Mouse (Mus musculus) limb, embryonic 11.5 days (tissue): ENCODE measurements around the gene Zbtb45. TPM values are rescaled to one million over a fixed set of nuclear protein-coding genes. Genes with fewer than 3 reads are reported as not detected.
A peak's percentile ranks its signal among the peaks of the same experiment; 100 is the strongest.

Source experiments
- ATAC-seq: fragments of 200-750 bp; cut with Nextera tagmentation; 2 replicates; pipeline ENCODE4 v1.8.0; 2017; ENCODE audit warnings: low read depth; ENCODE audit not compliant: insufficient number of reproducible peaks, low FRiP score, low TSS enrichment
- DNase-seq: peaks from one replicate; pipeline ENCODE4 v3.0.0-alpha.2; 2015; ENCODE audit warnings: low spot score
- H3K27ac ChIP-seq: fragments of 300-500 bp; sonication (generic); replicated peaks from 2 replicates; pipeline ENCODE4 v1.5.1; 2014; ENCODE audit warnings: low read depth, mild to moderate bottlenecking, low read length
- H3K27me3 ChIP-seq: fragments of 300-500 bp; sonication (generic); 2 replicates; pipeline ENCODE4 v1.6.1; 2014; ENCODE audit warnings: mild to moderate bottlenecking, low read length, mixed read lengths; ENCODE audit not compliant: control insufficient read depth, insufficient read depth
- H3K36me3 ChIP-seq: fragments of 300-500 bp; sonication (generic); 2 replicates; pipeline ENCODE4 v1.6.1; 2014; ENCODE audit warnings: mild to moderate bottlenecking, low read length, moderate library complexity, mixed read lengths; ENCODE audit not compliant: control insufficient read depth, insufficient read depth
- H3K4me1 ChIP-seq: fragments of 300-500 bp; sonication (generic); 2 replicates; pipeline ENCODE4 v1.6.1; 2014; ENCODE audit warnings: low read length, mixed read lengths; ENCODE audit not compliant: control insufficient read depth, insufficient read depth
- H3K4me2 ChIP-seq: fragments of 300-500 bp; sonication (generic); 2 replicates; pipeline ENCODE4 v1.6.1; 2014; ENCODE audit warnings: low read depth, mild to moderate bottlenecking, moderate library complexity; ENCODE audit not compliant: severe bottlenecking
- H3K4me3 ChIP-seq: fragments of 300-500 bp; sonication (generic); 2 replicates; pipeline ENCODE4 v1.5.1; 2014; ENCODE audit warnings: low read depth, low read length
- H3K9ac ChIP-seq: fragments of 300-500 bp; sonication (generic); 2 replicates; pipeline ENCODE4 v1.6.1; 2014; ENCODE audit warnings: mild to moderate bottlenecking, low read length
- H3K9me3 ChIP-seq: fragments of 300-500 bp; sonication (generic); 2 replicates; pipeline ENCODE4 v1.6.1; 2016; ENCODE audit warnings: low read length; ENCODE audit not compliant: control insufficient read depth
- WGBS: fragments of 180-500 bp; shearing (Covaris S2); extraction: QIAGEN DNeasy Blood & Tissue Kit; methylation state at CpG from one replicate; pipeline ENCODE4 v1.1.7; 2014; 5-methylcytosine and 5-hydroxymethylcytosine counted together
- polyA plus RNA-seq: library from polyadenylated mRNA; unstranded; fragments of >200 nt; fragmentation: Nextera tagmentation; extraction: Ambion mirVana; gene quantifications from 2 replicates; pipeline ENCODE4 v1.2.1, GENCODE M21; 2014

Gene Zbtb45
- polyA plus RNA-seq, 1 experiment from 2014 or later: 31.5 TPM

DNA sequence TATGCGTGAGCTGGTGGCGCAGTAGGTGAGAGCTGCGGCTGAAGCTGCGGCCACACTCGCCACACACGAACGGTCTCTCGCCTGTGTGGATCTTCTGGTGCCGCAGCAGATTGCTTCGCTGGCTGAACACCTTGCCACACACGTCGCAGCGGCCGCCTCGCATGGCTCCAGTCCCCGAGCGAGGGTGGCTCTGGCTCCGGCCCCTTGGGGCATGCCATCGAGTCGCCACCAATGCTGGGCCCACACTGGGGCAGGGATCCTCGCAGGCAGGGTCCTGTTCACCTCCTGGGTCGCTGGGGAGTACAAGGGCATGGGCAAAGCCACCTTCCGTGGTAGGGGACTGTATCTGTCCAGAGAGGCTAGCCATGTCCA lies 34.4 kb upstream of the Zbtb45 start:
- 3% methylated on average over 23 of the region's 23 CpGs for WGBS
- DNase-seq (no peak), ATAC-seq (peak; percentile 5; the same call in 1 of the 2 replicates)

GRCm38 (mm10) chr7:13043445-13044253 lies 33.8 kb upstream of the Zbtb45 start:
- WGBS: 4% methylated on average over 88 of the region's 88 CpGs
- no peaks in the 10 kb centered on the region for H3K36me3 ChIP-seq
- peaks cover 12% of the 10 kb centered on the region; the same call in 1 of the 2 replicates for H3K9me3 ChIP-seq
- H3K4me3 ChIP-seq: peak overlapping the region; percentile 47
- peak overlapping the region; percentile 69 for H3K9ac ChIP-seq
- peak; percentile 63 for DNase-seq
- peaks cover 36% of the 10 kb centered on the region for H3K27me3 ChIP-seq
- no peaks in the 10 kb centered on the region; the same call in 1 of the 2 replicates for H3K4me1 ChIP-seq
- 0 out of 2 replicates have a peak overlapping the region, but pooled peaks have one; percentile 6 for H3K27ac ChIP-seq
- ATAC-seq: peak; percentile 20; the same call in 1 of the 2 replicates
- peak overlapping the region; percentile 88 for H3K4me2 ChIP-seq

More for the DNA sequence above, 34.4 kb upstream of the Zbtb45 start:
- H3K27me3 ChIP-seq: peaks cover 36% of the 10 kb centered on the region
- H3K27ac ChIP-seq: no peak overlapping the region
- peak overlapping the region; percentile 88 for H3K4me2 ChIP-seq
- H3K36me3 ChIP-seq: no peaks in the 10 kb centered on the region
- no peaks in the 10 kb centered on the region for H3K4me1 ChIP-seq
- H3K4me3 ChIP-seq: peak overlapping the region; percentile 47
- H3K9ac ChIP-seq: peak overlapping the region; percentile 69
- H3K9me3 ChIP-seq: peaks cover 12% of the 10 kb centered on the region; the same call in 1 of the 2 replicates

GRCm38 (mm10) chr7:13043120-13043444 lies 33.2 kb upstream of the Zbtb45 start:
- no peaks in the 10 kb centered on the region; the same call in 1 of the 2 replicates for H3K4me1 ChIP-seq
- H3K9me3 ChIP-seq: peaks cover 12% of the 10 kb centered on the region; the same call in 1 of the 2 replicates
- no peak for ATAC-seq
- no peak for DNase-seq
- no peak overlapping the region for H3K27ac ChIP-seq
- peak overlapping the region; percentile 47 for H3K4me3 ChIP-seq
- H3K27me3 ChIP-seq: peaks cover 36% of the 10 kb centered on the region
- no peak overlapping the region for H3K9ac ChIP-seq
- 31% methylated on average over 16 of the region's 16 CpGs for WGBS
- no peaks in the 10 kb centered on the region for H3K36me3 ChIP-seq
- peak overlapping the region; percentile 88; the same call in 1 of the 2 replicates for H3K4me2 ChIP-seq

GRCm38 (mm10) chr7:13042511-13042910 lies 32.7 kb upstream of the Zbtb45 start:
- ATAC-seq: no peak
- DNase-seq: peak; percentile 21
- no peak overlapping the region for H3K27ac ChIP-seq
- H3K4me2 ChIP-seq: no peak overlapping the region
- peaks cover 36% of the 10 kb centered on the region for H3K27me3 ChIP-seq
- H3K4me3 ChIP-seq: no peak overlapping the region
- H3K4me1 ChIP-seq: no peaks in the 10 kb centered on the region; the same call in 1 of the 2 replicates
- H3K9me3 ChIP-seq: peaks cover 12% of the 10 kb centered on the region; the same call in 1 of the 2 replicates
- no peaks in the 10 kb centered on the region for H3K36me3 ChIP-seq
- WGBS: 75% methylated on average over 6 of the region's 6 CpGs
- no peak overlapping the region for H3K9ac ChIP-seq

- ATAC-seq: no peak
- no peak overlapping the region for H3K4me3 ChIP-seq
- H3K27me3 ChIP-seq: peaks cover 36% of the 10 kb centered on the region
- peak; percentile 18 for DNase-seq
- H3K4me1 ChIP-seq: peaks cover 3% of the 10 kb centered on the region
- no peak overlapping the region for H3K27ac ChIP-seq
- H3K4me2 ChIP-seq: no peak overlapping the region
- peaks cover 12% of the 10 kb centered on the region; the same call in 1 of the 2 replicates for H3K9me3 ChIP-seq
- WGBS: 57% methylated on average over 1 of the region's 1 CpGs
- H3K9ac ChIP-seq: no peak overlapping the region
- H3K36me3 ChIP-seq: no peaks in the 10 kb centered on the region
Observed at GRCm38 (mm10) chr7:13041256-13041655, 31.4 kb upstream of the Zbtb45 start.

DNA sequence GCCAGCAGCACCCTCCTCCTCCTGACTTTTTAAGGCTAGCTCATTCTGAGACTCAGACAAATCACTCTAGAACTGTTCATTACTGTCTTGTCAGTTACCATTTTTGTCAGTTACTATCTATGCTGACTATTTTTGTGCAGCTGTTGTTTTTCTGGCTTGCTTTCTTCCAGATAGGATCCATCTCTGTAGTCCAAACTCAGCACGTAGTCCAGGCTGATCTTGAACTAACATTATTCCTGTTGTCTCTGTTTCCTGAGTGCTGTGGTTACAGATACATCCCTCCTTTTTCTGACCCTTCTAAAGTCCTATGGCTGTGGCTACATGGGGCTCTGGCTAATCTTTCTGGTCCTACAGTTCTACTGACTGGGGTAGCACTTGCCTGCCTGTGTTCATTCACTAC lies 29.3 kb upstream of the Zbtb45 start:
- Histone ChIP-seq H3K9ac (no peak overlapping the region; the same call in 1 of the 2 replicates), H3K9me3 (peaks cover 12% of the 10 kb centered on the region; the same call in 1 of the 2 replicates), H3K4me1 (peaks cover 7% of the 10 kb centered on the region), H3K36me3 (peaks cover 10% of the 10 kb centered on the region; the same call in 1 of the 2 replicates), H3K4me3 (peak overlapping the region; percentile 74; the same call in 1 of the 2 replicates), H3K4me2 (peak overlapping the region; percentile 79; the same call in 1 of the 2 replicates), H3K27ac (no peak overlapping the region), H3K27me3 (peaks cover 25% of the 10 kb centered on the region)
- DNase-seq (no peak), ATAC-seq (no peak)
- 89% methylated on average over 1 of the region's 1 CpGs for WGBS

DNA sequence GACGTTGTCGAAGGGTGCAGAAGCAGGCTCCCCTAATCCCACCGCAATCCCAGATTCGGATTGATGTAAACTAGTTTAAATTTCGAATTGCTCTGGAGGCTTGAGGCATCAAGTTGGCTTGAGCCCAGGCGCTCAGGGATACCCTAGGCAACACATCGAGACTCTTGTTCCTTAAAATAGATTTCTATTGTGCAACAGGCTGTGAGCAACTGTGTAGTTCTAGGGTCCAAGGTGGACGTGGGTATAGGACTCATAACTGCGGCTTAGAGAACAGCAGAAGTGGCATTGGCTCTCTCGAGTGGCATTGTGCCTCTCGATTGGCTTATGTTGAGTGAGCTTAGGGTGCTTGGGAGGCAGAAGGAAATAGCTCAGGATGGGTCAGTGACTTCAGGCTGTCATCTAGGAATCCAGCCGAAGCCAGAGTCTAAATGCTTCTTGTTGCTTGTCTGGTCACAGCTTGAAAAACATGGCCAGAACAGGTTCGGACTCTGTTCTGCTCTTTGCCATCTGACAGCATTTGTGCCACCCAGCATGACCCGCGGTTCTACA lies 28.9 kb upstream of the Zbtb45 start:
- Histone ChIP-seq H3K36me3 (peaks cover 10% of the 10 kb centered on the region), H3K4me2 (peak overlapping the region; percentile 79), H3K27ac (peak overlapping the region; percentile 93), H3K9ac (peak overlapping the region; percentile 80), H3K4me1 (peaks cover 12% of the 10 kb centered on the region), H3K4me3 (peak overlapping the region; percentile 74), H3K9me3 (peaks cover 10% of the 10 kb centered on the region; the same call in 1 of the 2 replicates), H3K27me3 (peaks cover 20% of the 10 kb centered on the region)
- no peak for DNase-seq
- 28% methylated on average over 15 of the region's 15 CpGs for WGBS
- no peak for ATAC-seq

- Histone ChIP-seq H3K36me3 (peaks cover 10% of the 10 kb centered on the region), H3K4me3 (peak within 1 kb of the TSS; percentile 74), H3K9me3 (peaks cover 3% of the 10 kb centered on the region; the same call in 1 of the 2 replicates), H3K4me2 (peak within 1 kb of the TSS; percentile 79), H3K4me1 (peaks cover 12% of the 10 kb centered on the region), H3K27me3 (peaks cover 14% of the 10 kb centered on the region), H3K27ac (peak within 1 kb of the TSS; percentile 93), H3K9ac (peak within 1 kb of the TSS; percentile 80)
- peak; percentile 89 for ATAC-seq
- WGBS: 0% methylated on average over 62 of the region's 65 CpGs
- peak; percentile 98 for DNase-seq
Observed at GRCm38 (mm10) chr7:13037901-13038555, 28.2 kb upstream of the Zbtb45 start, which contains the start of gene Ube2m. TSS of gene Ube2m (minus strand) at chr7:13038275.
